Mouse (Mus musculus) brain, embryonic 14.5 days (tissue): ENCODE results near the gene Oca2.

ENCODE experiments used
- CTCF ChIP-seq: fragments of 200-500 bp; IDR thresholded peaks from 2 replicates; pipeline ENCODE4 v1.5.1; 2012; ENCODE audit warnings: inconsistent platforms, mild to moderate bottlenecking, moderate library complexity, borderline replicate concordance; ENCODE audit not compliant: insufficient read depth, insufficient read length; ENCODE audit errors: extremely low read depth
- POLR2A ChIP-seq: fragments of 200-500 bp; IDR thresholded peaks from 2 replicates; pipeline ENCODE4 v1.6.1; 2012; ENCODE audit warnings: mild to moderate bottlenecking, inconsistent platforms, borderline replicate concordance; ENCODE audit not compliant: poor library complexity, insufficient read depth, insufficient read length, severe bottlenecking; ENCODE audit errors: extremely low read depth

DNA sequence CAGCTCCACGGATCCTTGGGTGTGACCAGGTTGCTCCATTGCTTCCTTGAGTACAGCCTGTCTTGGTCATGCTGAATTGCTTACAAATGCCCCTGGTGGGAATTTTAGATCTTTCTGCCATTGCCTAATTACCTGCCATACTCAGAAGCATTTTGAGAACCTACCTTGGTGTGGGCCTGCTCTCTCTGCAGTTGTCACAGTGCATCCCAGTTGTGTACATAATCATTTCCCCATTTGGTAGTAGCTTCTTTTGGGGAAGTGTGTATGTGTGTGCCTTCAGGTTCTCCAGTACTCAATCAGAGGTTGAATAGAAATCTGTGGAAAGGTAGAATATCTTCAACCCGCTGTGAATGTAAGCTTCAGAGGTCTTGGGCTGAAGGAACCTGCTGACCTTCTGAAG lies 36.3 kb upstream of the Oca2 start:
- TF ChIP-seq CTCF: no peak
- no peak for TF ChIP-seq POLR2A
